7 mouse cellular contexts compared by ENCODE assay signal in the genomic region with DNA sequence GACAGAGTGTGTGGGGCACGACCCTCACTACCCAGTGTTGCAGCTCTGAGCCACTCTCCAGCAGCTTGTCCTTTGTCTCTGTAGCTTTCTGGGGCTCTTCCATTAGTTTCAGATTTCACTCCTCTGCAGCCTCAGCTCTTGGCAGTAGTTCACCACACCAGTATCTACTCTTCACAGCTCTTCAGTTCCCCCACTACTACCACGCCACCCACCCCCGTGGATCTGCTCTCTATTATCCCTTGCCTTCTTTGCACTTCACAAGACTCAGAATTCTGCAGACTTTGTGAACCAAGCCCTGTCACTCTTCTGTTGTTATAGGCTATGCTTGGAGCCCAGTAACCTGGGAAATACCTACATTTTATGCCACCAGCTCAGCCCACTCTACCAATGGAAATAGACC.
"Had no signal": no experiment of that assay in that cellular context is flagged by ENCODE, and none has a peak within 500 bp of the region (broad histone marks: within the 10 kb centered on the region; RNA-seq: fewer than 3 reads in every experiment).

No protein-coding gene starts in this region.

- DNase-seq: kidney, adult 2 months; kidney, postnatal 14 days; lung, adult 18-20 months; retina, postnatal 1 day; spleen, adult 18-20 months; thymus, adult 2 months; thymus, postnatal 25 days had no signal
